Mouse (Mus musculus) forebrain, embryonic 11.5 days (tissue): ENCODE measurements at regions not wholly inside any gene's neighbourhood (a gene's known extent, or its start where the extent isn't known, plus 50 kb on each side); places are given as distances from the start of the nearest gene placed in this dataset.

Experiments used
- ATAC-seq: fragments of 200-750 bp; cut with Nextera tagmentation; replicated peaks from 2 replicates; pipeline ENCODE4 v1.8.0; 2017; ENCODE audit warnings: moderate TSS enrichment; ENCODE audit not compliant: low FRiP score
- DNase-seq: peaks from one replicate; pipeline ENCODE4 v3.0.0-alpha.2; 2017; ENCODE audit warnings: low spot score
- H3K27ac ChIP-seq: fragments of 300-500 bp; sonication (generic); 2 replicates; pipeline ENCODE4 v1.5.1; 2014; ENCODE audit warnings: low read depth, low read length
- H3K27me3 ChIP-seq: fragments of 300-500 bp; sonication (generic); 2 replicates; pipeline ENCODE4 v1.6.1; 2014; ENCODE audit warnings: mild to moderate bottlenecking, low read length, mixed read lengths; ENCODE audit not compliant: control insufficient read depth, insufficient read depth
- H3K36me3 ChIP-seq: fragments of 300-500 bp; sonication (generic); 2 replicates; pipeline ENCODE4 v1.6.1; 2014; ENCODE audit warnings: mild to moderate bottlenecking, low read length, moderate library complexity, mixed read lengths; ENCODE audit not compliant: control insufficient read depth, insufficient read depth
- H3K4me1 ChIP-seq: fragments of 300-500 bp; sonication (generic); replicated peaks from 2 replicates; pipeline ENCODE4 v1.6.1; 2014; ENCODE audit warnings: low read length, mixed read lengths; ENCODE audit not compliant: control insufficient read depth, insufficient read depth
- H3K4me2 ChIP-seq: fragments of 300-500 bp; sonication (generic); 2 replicates; pipeline ENCODE4 v1.6.1; 2014; ENCODE audit warnings: low read depth, mild to moderate bottlenecking, low read length, moderate library complexity, mixed read lengths; ENCODE audit not compliant: severe bottlenecking
- H3K4me3 ChIP-seq: fragments of 300-500 bp; sonication (generic); 2 replicates; pipeline ENCODE4 v1.5.1; 2014; ENCODE audit warnings: low read depth, low read length
- H3K9ac ChIP-seq: fragments of 300-500 bp; sonication (generic); 2 replicates; pipeline ENCODE4 v1.6.1; 2014; ENCODE audit warnings: low read length
- H3K9me3 ChIP-seq: fragments of 300-500 bp; sonication (generic); 2 replicates; pipeline ENCODE4 v1.6.1; 2016; ENCODE audit warnings: low read length, mixed read lengths; ENCODE audit not compliant: control insufficient read depth
- WGBS: fragments of 180-500 bp; shearing (Covaris S2); extraction: QIAGEN DNeasy Blood & Tissue Kit; methylation state at CpG from one replicate; pipeline ENCODE4 v1.1.7; 2014; 5-methylcytosine and 5-hydroxymethylcytosine counted together

DNA sequence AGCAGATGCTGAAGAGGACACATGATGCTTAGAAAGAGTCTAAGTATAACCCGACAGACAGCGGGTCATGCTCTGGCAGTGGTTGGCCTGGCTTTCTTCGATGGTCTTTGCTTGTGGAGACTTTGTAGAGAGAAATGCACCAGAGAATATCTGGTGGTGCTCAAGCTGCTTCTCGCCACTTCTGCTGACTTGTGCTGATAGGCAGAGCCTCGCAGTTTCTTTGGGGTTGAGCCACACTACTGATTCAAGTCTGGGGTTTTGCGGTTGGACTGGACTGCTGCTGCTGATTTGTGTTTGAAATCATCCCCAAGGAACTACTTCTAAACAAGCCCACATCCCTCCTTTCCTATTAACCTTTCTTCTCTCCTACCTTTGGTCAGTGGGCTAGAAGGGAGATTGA is 227.1 kb upstream of the Hnrnpa3 start:
- Histone ChIP-seq H3K27me3 (no peaks in the 10 kb centered on the region), H3K36me3 (no peaks in the 10 kb centered on the region), H3K9me3 (no peaks in the 10 kb centered on the region), H3K4me1 (no peaks in the 10 kb centered on the region), H3K27ac (no peak overlapping the region), H3K9ac (no peak overlapping the region), H3K4me3 (no peak overlapping the region), H3K4me2 (no peak overlapping the region)
- 87% methylated on average over 6 of the region's 6 CpGs for WGBS
- no peak for ATAC-seq
- no peak for DNase-seq

- Histone ChIP-seq H3K9me3 (no peaks in the 10 kb centered on the region), H3K36me3 (no peaks in the 10 kb centered on the region), H3K27ac (no peak overlapping the region), H3K9ac (no peak overlapping the region), H3K4me3 (no peak overlapping the region), H3K4me2 (no peak overlapping the region), H3K27me3 (no peaks in the 10 kb centered on the region), H3K4me1 (no peaks in the 10 kb centered on the region)
- WGBS, result 96% methylated on average over 17 of the region's 17 CpGs
- ATAC-seq (no peak), DNase-seq (no peak)
Measured at GRCm38 (mm10) chr2:75434521-75434920, 224.5 kb upstream of the Hnrnpa3 start.

GRCm38 (mm10) chr2:75439522-75440230 is 219.4 kb upstream of the Hnrnpa3 start:
- no peaks in the 10 kb centered on the region for H3K9me3 ChIP-seq
- DNase-seq (no peak), ATAC-seq (no peak)
- H3K9ac ChIP-seq, result no peak overlapping the region
- no peaks in the 10 kb centered on the region for H3K4me1 ChIP-seq
- H3K4me2 ChIP-seq, result no peak overlapping the region
- H3K4me3 ChIP-seq, result no peak overlapping the region
- no peak overlapping the region for H3K27ac ChIP-seq
- no peaks in the 10 kb centered on the region for H3K36me3 ChIP-seq
- 83% methylated on average over 10 of the region's 10 CpGs for WGBS
- no peaks in the 10 kb centered on the region for H3K27me3 ChIP-seq

GRCm38 (mm10) chr2:75442632-75443031 is 216.4 kb upstream of the Hnrnpa3 start:
- no peaks in the 10 kb centered on the region for H3K9me3 ChIP-seq

DNA sequence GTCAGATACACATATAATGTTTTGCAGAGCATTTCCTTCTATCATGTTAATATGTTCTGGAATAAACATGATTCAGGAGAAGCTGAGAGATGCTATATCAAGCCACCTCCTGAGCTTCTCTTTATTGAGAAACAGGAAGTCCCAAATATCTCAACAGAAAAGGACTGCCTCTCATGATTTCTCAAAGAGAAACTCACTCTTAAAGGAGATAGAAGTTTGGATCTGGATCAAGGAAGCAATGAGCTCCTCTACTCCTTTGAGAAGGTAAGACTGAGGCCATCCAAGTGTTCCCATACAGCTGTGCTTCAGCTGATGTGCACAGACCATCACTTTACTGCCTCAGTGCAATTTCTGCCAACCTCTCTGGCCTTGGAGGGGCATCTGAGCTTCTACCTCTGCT is 213.9 kb upstream of the Hnrnpa3 start:
- Histone ChIP-seq H3K4me1 (no peaks in the 10 kb centered on the region), H3K9ac (no peak overlapping the region), H3K36me3 (no peaks in the 10 kb centered on the region), H3K27me3 (no peaks in the 10 kb centered on the region), H3K27ac (no peak overlapping the region), H3K4me2 (no peak overlapping the region), H3K9me3 (no peaks in the 10 kb centered on the region), H3K4me3 (no peak overlapping the region)
- no peak for ATAC-seq
- no peak for DNase-seq

More at GRCm38 (mm10) chr2:75442632-75443031, 216.4 kb upstream of the Hnrnpa3 start:
- Histone ChIP-seq H3K4me2 (no peak overlapping the region), H3K27me3 (no peaks in the 10 kb centered on the region), H3K4me3 (no peak overlapping the region), H3K36me3 (no peaks in the 10 kb centered on the region), H3K4me1 (no peaks in the 10 kb centered on the region), H3K9ac (no peak overlapping the region), H3K27ac (no peak overlapping the region)
- ATAC-seq (peak; percentile 67), DNase-seq (no peak)
- WGBS, result 41% methylated on average over 1 of the region's 1 CpGs

GRCm38 (mm10) chr2:75446996-75447715 is 211.9 kb upstream of the Hnrnpa3 start:
- H3K36me3 ChIP-seq, result no peaks in the 10 kb centered on the region
- H3K27ac ChIP-seq, result no peak overlapping the region
- DNase-seq (no peak), ATAC-seq (no peak)
- 85% methylated on average over 7 of the region's 7 CpGs for WGBS
- no peaks in the 10 kb centered on the region for H3K9me3 ChIP-seq
- H3K4me2 ChIP-seq, result no peak overlapping the region
- H3K9ac ChIP-seq, result no peak overlapping the region
- H3K27me3 ChIP-seq, result no peaks in the 10 kb centered on the region
- no peaks in the 10 kb centered on the region for H3K4me1 ChIP-seq
- H3K4me3 ChIP-seq, result no peak overlapping the region

DNA sequence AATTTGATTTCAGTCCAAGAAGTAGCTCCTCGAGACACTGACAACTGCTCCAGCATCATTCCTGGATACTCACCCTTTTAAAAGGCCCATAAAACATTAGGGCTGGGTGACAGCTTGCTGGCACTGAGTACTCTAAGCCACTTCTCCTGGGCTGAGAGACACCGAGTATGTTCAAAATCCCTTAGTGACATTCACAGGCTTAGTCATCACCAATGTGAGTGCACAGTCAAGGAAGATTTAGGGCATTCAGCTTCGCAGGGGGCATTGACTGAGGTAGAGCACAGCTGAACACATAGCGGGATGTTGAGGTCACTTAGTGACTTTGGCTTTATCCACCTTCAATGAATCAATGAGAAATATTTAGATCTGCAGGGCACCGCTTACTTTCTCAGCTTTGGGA is 210.8 kb upstream of the Hnrnpa3 start:
- ATAC-seq (no peak), DNase-seq (no peak)
- no peaks in the 10 kb centered on the region for H3K27me3 ChIP-seq
- WGBS, result 88% methylated on average over 5 of the region's 5 CpGs
- H3K36me3 ChIP-seq, result no peaks in the 10 kb centered on the region
- no peak overlapping the region for H3K27ac ChIP-seq
- no peak overlapping the region for H3K4me3 ChIP-seq
- H3K4me1 ChIP-seq, result no peaks in the 10 kb centered on the region
- no peak overlapping the region for H3K9ac ChIP-seq
- no peak overlapping the region for H3K4me2 ChIP-seq
- H3K9me3 ChIP-seq, result no peaks in the 10 kb centered on the region

- Histone ChIP-seq H3K36me3 (no peaks in the 10 kb centered on the region), H3K27ac (no peak overlapping the region), H3K9me3 (no peaks in the 10 kb centered on the region), H3K4me3 (no peak overlapping the region), H3K9ac (no peak overlapping the region), H3K27me3 (no peaks in the 10 kb centered on the region), H3K4me2 (no peak overlapping the region), H3K4me1 (no peaks in the 10 kb centered on the region)
- ATAC-seq (no peak), DNase-seq (no peak)
- 81% methylated on average over 8 of the region's 8 CpGs for WGBS
Measured at GRCm38 (mm10) chr2:75451846-75452267, 207.2 kb upstream of the Hnrnpa3 start.
